Comparison of ENCODE assay signal across 8 mouse cellular contexts in genomic region chr6:38380764-38381128, GRCm38 (mm10). TPM values are rescaled to one million over a fixed set of nuclear protein-coding genes. Genes with fewer than 3 reads are reported as not detected.
A peak's percentile ranks its signal among the peaks of the same experiment; 100 is the strongest.
DNase-seq lines count a peak whose midpoint lies in the region; ATAC-seq and TF ChIP-seq lines count a peak whose summit lies in the region.

No protein-coding gene starts in this region.

- H3K27me3 ChIP-seq in embryonic facial prominence, embryonic 13.5 days, result no peaks in the 10 kb centered on the region
- H3K27me3 ChIP-seq in intestine, embryonic 14.5 days (replicated peaks; ENCODE audit: control insufficient read depth, insufficient read depth, low read length), result no peaks in the 10 kb centered on the region
- no peaks in the 10 kb centered on the region for H3K27me3 ChIP-seq in neural tube, embryonic 12.5 days (replicated peaks)

- peak overlapping the region; percentile 71 for H3K4me2 ChIP-seq in embryonic facial prominence, embryonic 13.5 days
- peak overlapping the region; percentile 62 for H3K4me2 ChIP-seq in intestine, embryonic 14.5 days (ENCODE audit: low read length)
- H3K4me2 ChIP-seq in neural tube, embryonic 12.5 days (replicated peaks), result peak overlapping the region; percentile 67

- H3K4me3 ChIP-seq in left cerebral cortex, adult 2 months, result peak overlapping the region; percentile 51
- H3K4me3 ChIP-seq in embryonic facial prominence, embryonic 13.5 days, result peak overlapping the region; percentile 65
- peak overlapping the region; percentile 59 for H3K4me3 ChIP-seq in intestine, embryonic 14.5 days (ENCODE audit: low read depth, low read length)
- peak overlapping the region; percentile 62 for H3K4me3 ChIP-seq in neural tube, embryonic 12.5 days

- no peak for TF ChIP-seq CTCF in left cerebral cortex, adult 2 months (IDR thresholded peaks at IDR 0.05)

- DNase-seq in left cerebral cortex, adult 2 months (ENCODE audit: extremely low spot score in 1 of 2, low spot score in 2 of 2), result peak in 1 of 2 experiments; percentile 10
- no peak for DNase-seq in left cerebral cortex, postnatal 4 days
- DNase-seq in intestine, embryonic 14.5 days (ENCODE audit: low spot score), result no peak
- DNase-seq in frontal cortex, postnatal 25 days (ENCODE audit: low spot score in 2 of 2), result no peak
- no peak for DNase-seq in urinary bladder, adult 2 months (ENCODE audit: low spot score)
- DNase-seq in cerebellum, adult 11-12 months, result no peak

- intact Hi-C loops in left cerebral cortex, adult 2 months (cut with DNase I), result no loop called here
- intact Hi-C loops in left cerebral cortex, postnatal 4 days (cut with DNase I), result no loop called here

- H3K9me3 ChIP-seq in embryonic facial prominence, embryonic 13.5 days, result no peaks in the 10 kb centered on the region
- H3K9me3 ChIP-seq in intestine, embryonic 14.5 days (ENCODE audit: control insufficient read depth, low read length), result no peaks in the 10 kb centered on the region
- no peaks in the 10 kb centered on the region for H3K9me3 ChIP-seq in neural tube, embryonic 12.5 days

- 3% methylated on average over 4 of the region's 4 CpGs for WGBS in embryonic facial prominence, embryonic 13.5 days
- 3% methylated on average over 4 of the region's 4 CpGs for WGBS in intestine, embryonic 14.5 days
- 2% methylated on average over 4 of the region's 4 CpGs for WGBS in neural tube, embryonic 12.5 days

- peaks cover 8% of the 10 kb centered on the region; the same call in 1 of the 2 replicates for H3K4me1 ChIP-seq in embryonic facial prominence, embryonic 13.5 days
- H3K4me1 ChIP-seq in intestine, embryonic 14.5 days (replicated peaks; ENCODE audit: control insufficient read depth, insufficient read depth, low read length), result peaks cover 5% of the 10 kb centered on the region; the same call in 1 of the 2 replicates
- H3K4me1 ChIP-seq in neural tube, embryonic 12.5 days, result peaks cover 6% of the 10 kb centered on the region

- H3K36me3 ChIP-seq in embryonic facial prominence, embryonic 13.5 days, result peaks cover 4% of the 10 kb centered on the region; the same call in 1 of the 2 replicates
- 0 out of 2 replicates have a peak, but pooled peaks cover under 1% of the 10 kb centered on the region for H3K36me3 ChIP-seq in intestine, embryonic 14.5 days (ENCODE audit: control insufficient read depth, insufficient read depth, low read length)
- H3K36me3 ChIP-seq in neural tube, embryonic 12.5 days, result peaks cover 5% of the 10 kb centered on the region; the same call in 1 of the 2 replicates

- H3K27ac ChIP-seq in left cerebral cortex, adult 2 months, result peak overlapping the region; percentile 85
- peak overlapping the region; percentile 39; the same call in 1 of the 2 replicates for H3K27ac ChIP-seq in embryonic facial prominence, embryonic 13.5 days
- no peak overlapping the region for H3K27ac ChIP-seq in intestine, embryonic 14.5 days (ENCODE audit: low read depth)
- no peak overlapping the region for H3K27ac ChIP-seq in neural tube, embryonic 12.5 days

- ATAC-seq in embryonic facial prominence, embryonic 13.5 days (ENCODE audit: insufficient number of reproducible peaks, insufficient read depth, low FRiP score, low TSS enrichment, low read depth), result no peak
- ATAC-seq in intestine, embryonic 14.5 days (replicated peaks; ENCODE audit: low FRiP score, low TSS enrichment, low read depth), result no peak
- ATAC-seq in neural tube, embryonic 12.5 days (ENCODE audit: low FRiP score, low read depth), result peak; percentile 10; the same call in 1 of the 2 replicates

- H3K9ac ChIP-seq in embryonic facial prominence, embryonic 13.5 days, result peak overlapping the region; percentile 77
- H3K9ac ChIP-seq in intestine, embryonic 14.5 days (ENCODE audit: low read length), result peak overlapping the region; percentile 52
- peak overlapping the region; percentile 43 for H3K9ac ChIP-seq in neural tube, embryonic 12.5 days

RNA-seq across cellular contexts. Expression of gene Ttc26, which starts 0.5 kb away (rescaled TPM):
- total RNA-seq in left cerebral cortex, adult 2 months (2021), result 10 to 100 TPM; 12.4 to 13.1 TPM
- 10 to 100 TPM; 10.1 to 11.5 TPM for total RNA-seq in left cerebral cortex, postnatal 4 days (2021)
- 9.9 and 10.6 TPM in 2 replicates for polyA plus RNA-seq in embryonic facial prominence, embryonic 13.5 days (2015; fragmentation: Nextera tagmentation; extraction: Ambion mirVana)
- 5.0 and 6.3 TPM in 2 replicates for polyA plus RNA-seq in intestine, embryonic 14.5 days (2014; fragmentation: Nextera tagmentation; extraction: Ambion mirVana)
- 10.2 and 11.7 TPM in 2 replicates for polyA plus RNA-seq in neural tube, embryonic 12.5 days (2016; fragmentation: Nextera tagmentation; extraction: Ambion mirVana)
- 3.6 and 3.9 TPM in 2 replicates for polyA plus RNA-seq in urinary bladder, adult 2 months (2012; rRNA removed)

RNA-seq across cellular contexts. Expression of gene Zc3hav1, which starts 26.3 kb away (rescaled TPM):
- total RNA-seq in left cerebral cortex, adult 2 months (2021), result 1 to 10 TPM; 2.5 to 3.1 TPM
- 1 to 10 TPM; 2.1 to 2.5 TPM for total RNA-seq in left cerebral cortex, postnatal 4 days (2021)
- polyA plus RNA-seq in embryonic facial prominence, embryonic 13.5 days (2015; fragmentation: Nextera tagmentation; extraction: Ambion mirVana), result 3.2 and 4.0 TPM in 2 replicates
- 9.2 and 10.2 TPM in 2 replicates for polyA plus RNA-seq in intestine, embryonic 14.5 days (2014; fragmentation: Nextera tagmentation; extraction: Ambion mirVana)
- 1.8 and 2.0 TPM in 2 replicates for polyA plus RNA-seq in neural tube, embryonic 12.5 days (2016; fragmentation: Nextera tagmentation; extraction: Ambion mirVana)
- 24.6 and 31.6 TPM in 2 replicates for polyA plus RNA-seq in urinary bladder, adult 2 months (2012; rRNA removed)

RNA-seq across cellular contexts. Expression of gene Ubn2, which starts 53.0 kb away (rescaled TPM):
- total RNA-seq in left cerebral cortex, adult 2 months (2021), result 10 to 100 TPM; 53.7 to 65.8 TPM
- 10 to 100 TPM; 47.1 to 48.8 TPM for total RNA-seq in left cerebral cortex, postnatal 4 days (2021)
- 19.3 and 24.8 TPM in 2 replicates for polyA plus RNA-seq in embryonic facial prominence, embryonic 13.5 days (2015; fragmentation: Nextera tagmentation; extraction: Ambion mirVana)
- polyA plus RNA-seq in intestine, embryonic 14.5 days (2014; fragmentation: Nextera tagmentation; extraction: Ambion mirVana), result 14.7 and 15.7 TPM in 2 replicates
- polyA plus RNA-seq in neural tube, embryonic 12.5 days (2016; fragmentation: Nextera tagmentation; extraction: Ambion mirVana), result 30.2 and 32.8 TPM in 2 replicates
- 15.2 and 15.5 TPM in 2 replicates for polyA plus RNA-seq in urinary bladder, adult 2 months (2012; rRNA removed)

Comparison
In these comparisons a context has a peak if more than half of its experiments do, and no peak if none do; other contexts are left out.
1. H3K27ac ChIP-seq: peak in left cerebral cortex, adult 2 months (single experiment) and embryonic facial prominence, embryonic 13.5 days (single experiment); none in intestine, embryonic 14.5 days (single experiment) and neural tube, embryonic 12.5 days (single experiment).
2. Peak in every context shown above with its lines, with median percentiles within 50 percentile points of each other: H3K4me3 ChIP-seq, H3K4me2 ChIP-seq and H3K9ac ChIP-seq.